Mouse (Mus musculus) fibroblast of lung, adult 2 months (primary cell): Measurements from ENCODE around the gene Tcp11l1.
A peak's percentile ranks its signal among the peaks of the same experiment; 100 is the strongest.

Experiments
- DNase-seq: peaks from one replicate; pipeline ENCODE4 v3.0.0-alpha.2; 2011; ENCODE audit warnings: low read depth

Tcp11l1 gene

GRCm38 (mm10) chr2:104711585-104712485, at the start of gene Tcp11l1:
TSS of gene Tcp11l1 (minus strand) at chr2:104712169.
- DNase-seq, result no peak

GRCm38 (mm10) chr2:104750611-104751010, 38.6 kb upstream of the Tcp11l1 start:
- no peak for DNase-seq

GRCm38 (mm10) chr2:104748652-104749183, 36.7 kb upstream of the Tcp11l1 start:
- no peak for DNase-seq

- no peak for DNase-seq
Measured at GRCm38 (mm10) chr2:104746251-104746650, 34.3 kb upstream of the Tcp11l1 start.

- no peak for DNase-seq
Measured at GRCm38 (mm10) chr2:104743971-104744370, 32.0 kb upstream of the Tcp11l1 start.

GRCm38 (mm10) chr2:104743160-104743559, 31.2 kb upstream of the Tcp11l1 start:
- no peak for DNase-seq

GRCm38 (mm10) chr2:104742741-104743064, 30.7 kb upstream of the Tcp11l1 start, which contains the start of gene Depdc7:
TSS of gene Depdc7 (minus strand) at chr2:104742878.
- DNase-seq, result peak; percentile 34

GRCm38 (mm10) chr2:104741896-104742740, 30.1 kb upstream of the Tcp11l1 start:
- no peak for DNase-seq

- no peak for DNase-seq
Measured at GRCm38 (mm10) chr2:104741015-104741758, 29.2 kb upstream of the Tcp11l1 start.

- no peak for DNase-seq
Measured at GRCm38 (mm10) chr2:104740248-104740949, 28.4 kb upstream of the Tcp11l1 start.

- no peak for DNase-seq
Measured at GRCm38 (mm10) chr2:104739691-104740090, 27.7 kb upstream of the Tcp11l1 start.

- no peak for DNase-seq
Measured at GRCm38 (mm10) chr2:104736241-104736640, 24.3 kb upstream of the Tcp11l1 start.

GRCm38 (mm10) chr2:104732562-104733256, 20.7 kb upstream of the Tcp11l1 start:
- DNase-seq, result no peak

- no peak for DNase-seq
Measured at GRCm38 (mm10) chr2:104732033-104732444, 20.1 kb upstream of the Tcp11l1 start.

GRCm38 (mm10) chr2:104727369-104727768, 15.4 kb upstream of the Tcp11l1 start:
- DNase-seq, result no peak

GRCm38 (mm10) chr2:104722021-104722420, 10.1 kb upstream of the Tcp11l1 start:
- DNase-seq, result no peak

- peak; percentile 46 for DNase-seq
Measured at GRCm38 (mm10) chr2:104717827-104718226, 5.9 kb upstream of the Tcp11l1 start.

- no peak for DNase-seq
Measured at GRCm38 (mm10) chr2:104717231-104717735, 5.3 kb upstream of the Tcp11l1 start.

GRCm38 (mm10) chr2:104716279-104716678, 4.3 kb upstream of the Tcp11l1 start, which contains the start of gene Pin1rt1:
TSS of gene Pin1rt1 (minus strand) at chr2:104716379.
- DNase-seq, result no peak

- no peak for DNase-seq
Measured at GRCm38 (mm10) chr2:104714254-104714691, 2.3 kb upstream of the Tcp11l1 start.
